18 mouse cellular contexts compared by ENCODE assay signal in genomic region chr5:105115740-105116139, GRCm38 (mm10). TPM values are rescaled to one million over a fixed set of nuclear protein-coding genes. Genes with fewer than 3 reads are reported as not detected.
"Had no signal": no experiment of that assay in that cellular context is flagged by ENCODE, and none has a peak within 500 bp of the region (broad histone marks: within the 10 kb centered on the region; RNA-seq: fewer than 3 reads in every experiment).

No protein-coding gene starts in this region.

- ATAC-seq: intestine, postnatal 0 days; liver, postnatal 0 days; midbrain, embryonic 15.5 days had no signal

- DNase-seq: kidney, adult 9 months; kidney, postnatal 14 days; kidney, postnatal 4 days; layer of hippocampus, adult 9-11 months; layer of hippocampus, postnatal 36 days; left cerebral cortex, postnatal 4 days; liver, postnatal 0 days; thymus, adult 18-20 months; thymus, postnatal 36 days had no signal

- H3K4me3 ChIP-seq: left cerebral cortex, adult 2 months; limb, embryonic 12.5 days; limb, embryonic 15.5 days; lung, embryonic 15.5 days; megakaryocyte, embryonic 14.5 days; midbrain, embryonic 10.5 days; midbrain, embryonic 15.5 days; neural tube, embryonic 13.5 days had no signal

- H3K4me1 ChIP-seq: limb, embryonic 12.5 days; limb, embryonic 15.5 days; lung, embryonic 15.5 days; midbrain, embryonic 15.5 days; neural tube, embryonic 13.5 days had no signal

RNA-seq across cellular contexts. Expression of gene Gbp8, which starts 23.6 kb away (rescaled TPM):
- total RNA-seq: layer of hippocampus, postnatal 36 days; left cerebral cortex, adult 2 months had no signal
- polyA plus RNA-seq: limb, embryonic 12.5 days had no signal
